Mouse (Mus musculus) right cerebral cortex, postnatal 14 days (tissue): ENCODE data around the gene Arl2bp.

Experiments used
- DNase-seq: peaks from one replicate; pipeline ENCODE4 v3.0.0; 2022

Gene Arl2bp

DNA sequence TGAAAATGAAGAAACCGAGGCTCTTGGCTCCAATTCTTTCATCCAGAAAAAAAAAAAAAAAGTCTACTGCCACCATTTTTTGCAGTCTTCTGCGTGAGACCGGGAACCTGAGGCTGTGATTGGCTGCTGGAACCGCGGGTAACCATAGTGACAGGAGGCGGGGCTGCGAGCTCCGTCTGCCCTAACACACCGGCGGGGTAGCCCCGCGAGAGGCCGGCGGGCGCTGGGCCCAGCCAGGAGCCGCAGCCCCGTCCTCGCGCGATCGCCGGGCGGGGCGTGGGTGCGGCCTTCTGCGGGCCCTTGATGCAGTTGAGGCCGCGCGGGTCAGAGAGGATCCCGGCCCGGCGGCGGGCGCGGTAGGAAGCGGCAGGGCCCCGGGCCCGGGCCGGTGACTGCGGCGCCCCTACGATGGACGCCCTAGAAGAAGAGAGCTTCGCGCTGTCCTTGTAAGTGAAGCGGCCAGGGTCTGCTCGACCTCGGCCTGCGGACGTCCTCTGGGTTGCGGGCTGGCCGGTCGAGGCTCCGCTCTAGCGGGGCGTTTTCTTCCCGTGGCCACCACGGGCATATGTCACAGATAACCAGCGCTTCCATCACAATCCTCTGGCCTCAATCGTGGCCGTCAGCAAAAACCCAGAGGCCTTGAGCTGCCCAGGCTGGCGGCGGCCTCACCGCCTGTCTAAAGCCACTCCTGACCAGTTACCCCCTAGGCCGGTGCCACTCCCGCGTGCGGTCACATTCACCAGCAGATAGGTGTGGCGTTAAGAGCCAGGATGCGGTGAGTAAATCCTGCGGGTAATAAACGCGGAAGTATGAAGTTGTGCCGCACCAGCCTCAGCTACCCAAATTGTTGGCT lies at the start of gene Arl2bp:
TSS of gene Arl2bp (plus strand) at position 145 of the 853 bp plus-strand sequence.
- DNase-seq: peak; percentile 94

DNA sequence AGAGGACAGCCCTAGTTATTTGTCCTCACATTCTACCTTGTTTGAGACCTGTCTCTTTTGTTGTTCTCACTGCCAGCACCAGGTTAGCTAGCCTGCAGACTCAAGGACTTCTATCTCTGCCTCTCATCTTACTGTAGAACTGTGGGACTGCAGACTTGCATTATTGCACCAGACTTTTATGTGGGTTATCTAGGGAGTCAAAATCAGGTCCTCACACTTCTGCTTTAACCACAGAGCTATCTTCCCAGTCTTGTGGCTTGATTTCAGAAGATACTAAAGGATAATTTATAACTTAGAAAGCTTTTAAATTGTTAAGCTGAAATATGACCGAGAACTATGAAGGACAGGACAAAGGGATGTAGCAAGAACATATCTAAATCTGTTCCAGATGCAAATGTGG lies 41.5 kb upstream of the Arl2bp start:
- DNase-seq: no peak

DNA sequence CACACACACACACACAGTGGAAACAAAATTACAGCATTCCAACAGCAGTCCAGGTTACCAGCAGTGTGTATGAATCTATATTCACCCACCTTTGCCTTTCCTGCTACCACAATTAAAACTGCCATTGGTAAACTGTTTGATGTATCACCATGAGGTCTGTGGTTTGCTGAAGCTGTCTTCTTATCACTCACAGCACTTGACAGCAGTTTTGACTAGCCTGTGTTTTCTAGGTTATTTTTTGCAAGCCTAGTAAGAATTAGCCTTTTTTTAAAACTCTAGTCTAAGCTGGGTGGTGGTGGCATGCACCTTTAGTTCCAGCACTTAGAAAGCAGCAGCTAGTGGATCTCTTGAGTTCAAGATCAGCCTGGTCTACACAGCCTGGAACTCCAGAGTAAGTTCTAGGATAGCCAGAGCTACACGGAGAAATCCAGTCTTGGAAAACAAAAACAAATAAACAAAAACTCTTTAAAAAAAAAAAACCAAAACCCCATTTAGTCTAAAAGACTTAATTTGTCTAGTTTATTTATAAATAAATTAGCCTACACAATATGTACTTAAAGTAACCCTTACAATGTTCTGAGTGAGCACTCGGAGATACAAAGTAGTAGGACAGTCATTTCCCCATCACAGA lies 32.7 kb upstream of the Arl2bp start:
- DNase-seq: no peak

DNA sequence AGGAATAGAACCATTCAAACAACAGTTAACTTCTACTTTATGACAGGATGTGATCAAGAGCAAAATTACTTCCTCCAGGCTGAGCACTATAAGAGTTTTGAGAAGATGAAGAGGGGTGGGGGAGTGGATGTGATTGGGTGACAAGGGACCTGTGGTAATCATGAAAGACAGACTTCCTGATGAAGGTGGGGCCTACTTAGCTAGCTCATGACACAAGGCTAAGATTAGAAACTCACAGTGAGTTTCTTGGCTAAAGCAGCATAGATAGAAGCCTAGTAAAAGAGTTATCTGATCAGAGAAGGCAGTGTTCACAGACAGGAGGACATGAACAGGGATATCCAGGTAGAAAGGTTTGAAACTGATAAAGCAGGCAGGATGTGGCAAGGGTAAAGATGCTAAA lies 32.2 kb upstream of the Arl2bp start:
- no peak for DNase-seq

DNA sequence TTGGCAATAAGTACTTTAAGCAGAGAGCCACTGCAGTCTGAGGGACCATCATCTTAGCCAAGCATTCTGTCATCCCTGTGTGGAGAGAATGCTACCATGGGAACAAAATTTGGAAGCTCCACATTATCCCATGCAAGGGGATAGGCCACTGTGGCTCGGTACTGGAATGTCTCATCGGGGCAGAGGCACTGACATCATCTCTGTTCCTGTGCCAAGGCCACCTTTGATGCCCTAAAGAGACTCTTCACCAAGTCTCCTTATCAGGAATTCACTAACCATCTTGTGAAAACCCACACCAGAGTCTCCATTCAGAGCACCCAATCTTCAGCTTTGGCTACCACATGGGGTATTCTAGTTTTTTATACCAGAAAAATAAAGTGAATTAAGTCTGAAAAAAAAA lies 25.2 kb upstream of the Arl2bp start:
- DNase-seq: no peak

DNA sequence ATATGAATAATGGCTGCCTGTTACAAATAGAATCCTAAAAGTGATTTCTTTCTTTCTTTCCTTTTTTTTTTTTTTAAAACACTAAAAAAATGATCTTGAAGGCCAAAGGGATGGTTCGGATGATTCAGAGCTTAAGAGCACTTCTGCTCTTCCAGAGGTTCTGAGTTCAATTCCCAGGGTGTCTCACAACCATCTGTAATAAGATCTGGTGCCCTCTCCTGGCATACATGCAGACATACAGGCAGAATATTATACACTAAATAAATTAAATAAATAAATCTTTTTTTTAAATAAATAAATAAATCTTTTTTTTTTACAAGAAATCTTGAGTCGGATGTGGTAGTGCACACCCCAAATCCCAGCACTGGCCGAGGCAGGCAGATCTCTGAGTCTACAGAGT lies 24.5 kb upstream of the Arl2bp start:
- DNase-seq: no peak

DNA sequence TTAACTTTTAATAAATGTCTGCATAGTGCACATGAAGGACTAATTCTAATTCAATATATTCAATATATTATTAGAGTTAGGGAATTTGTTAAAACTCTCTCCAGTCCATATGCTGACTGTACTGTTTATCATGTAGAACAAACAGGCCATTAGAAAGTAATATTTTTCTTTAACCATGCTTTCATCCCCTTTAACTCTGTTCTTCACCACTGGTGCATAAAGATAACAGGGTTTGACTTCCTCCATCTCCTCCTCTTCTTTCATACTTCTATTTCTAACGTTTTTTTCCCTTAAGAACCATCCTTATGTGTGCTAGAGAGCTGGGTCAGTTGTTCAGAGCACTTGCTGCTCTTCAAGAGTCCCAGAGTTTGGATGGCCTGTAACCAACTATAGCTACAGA lies 21.2 kb upstream of the Arl2bp start:
- no peak for DNase-seq

DNA sequence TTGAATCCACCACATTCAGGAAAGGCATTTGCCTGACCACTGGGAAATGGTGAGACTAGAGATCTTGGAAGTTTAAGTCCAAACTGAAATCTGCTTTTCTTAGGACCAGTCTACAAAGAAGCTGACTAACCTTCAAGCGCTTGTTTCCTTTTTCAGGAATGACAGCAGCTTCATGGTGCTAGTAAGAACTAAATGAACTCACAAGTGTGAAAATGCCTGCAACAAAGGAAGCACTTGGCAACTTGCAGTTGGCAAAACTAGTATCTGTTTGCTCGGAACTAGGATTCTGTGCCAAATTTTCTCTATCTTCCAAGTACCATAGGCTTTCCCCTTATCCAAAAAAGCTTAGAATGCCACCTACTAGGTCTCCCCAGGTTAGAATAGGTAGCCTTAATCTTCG lies 20.2 kb upstream of the Arl2bp start:
- no peak for DNase-seq

DNA sequence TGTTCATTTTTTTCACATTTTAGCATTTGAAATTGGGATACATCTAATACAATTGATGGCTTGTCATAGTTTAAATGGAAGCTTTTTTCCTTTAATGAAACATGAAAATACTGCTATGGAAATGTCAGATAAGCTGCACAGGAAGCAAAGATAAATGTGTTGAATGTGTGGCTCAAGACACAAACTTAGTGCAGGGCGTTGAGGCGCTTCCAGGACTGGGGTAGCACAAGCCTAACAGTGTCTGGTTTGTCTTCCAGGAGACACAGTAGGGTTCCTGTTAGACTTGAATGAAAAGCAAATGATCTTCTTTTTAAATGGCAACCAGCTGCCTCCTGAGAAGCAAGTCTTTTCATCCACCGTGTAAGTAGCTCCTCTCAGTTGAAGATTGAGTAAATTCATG lies 16.9 kb upstream of the Arl2bp start:
- DNase-seq: no peak

DNA sequence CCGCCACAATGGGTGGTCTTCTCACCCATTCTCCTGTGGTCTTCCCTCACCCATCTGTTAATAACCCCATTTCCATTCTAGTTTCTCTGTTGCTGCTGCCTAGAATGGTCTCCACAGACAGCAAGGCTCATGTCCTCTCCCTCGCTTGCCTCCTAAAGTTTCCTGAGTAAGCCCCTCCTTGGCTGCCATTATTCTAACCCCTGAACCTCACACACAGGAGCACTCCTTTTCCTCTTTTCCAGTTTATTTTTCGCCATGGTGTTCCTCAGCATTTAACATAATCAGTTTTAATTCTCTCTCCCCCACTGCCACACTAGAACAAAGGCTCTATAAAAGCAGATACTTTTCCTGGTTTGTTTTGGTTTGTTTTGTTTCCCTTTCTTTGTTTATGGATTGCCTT lies 13.4 kb upstream of the Arl2bp start:
- DNase-seq: no peak

DNA sequence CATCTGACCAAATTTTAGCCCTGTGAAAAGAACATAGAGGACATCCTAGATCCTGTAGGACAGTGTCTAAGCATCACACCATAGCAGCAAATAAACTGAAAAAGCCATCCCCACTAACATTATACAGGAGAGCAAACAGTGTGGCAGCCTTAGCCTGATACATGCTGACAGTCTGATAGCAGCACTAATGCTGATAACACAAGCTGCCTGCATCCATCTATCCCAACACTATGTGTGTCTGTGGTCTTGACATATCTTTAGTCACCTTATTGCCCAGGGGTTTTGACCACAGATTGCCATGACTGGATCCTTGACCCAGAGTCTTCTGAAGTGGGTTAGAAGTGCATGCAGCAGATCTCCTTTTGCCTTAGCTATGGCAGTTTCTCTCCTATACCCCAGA lies 11.4 kb upstream of the Arl2bp start:
- DNase-seq: no peak

DNA sequence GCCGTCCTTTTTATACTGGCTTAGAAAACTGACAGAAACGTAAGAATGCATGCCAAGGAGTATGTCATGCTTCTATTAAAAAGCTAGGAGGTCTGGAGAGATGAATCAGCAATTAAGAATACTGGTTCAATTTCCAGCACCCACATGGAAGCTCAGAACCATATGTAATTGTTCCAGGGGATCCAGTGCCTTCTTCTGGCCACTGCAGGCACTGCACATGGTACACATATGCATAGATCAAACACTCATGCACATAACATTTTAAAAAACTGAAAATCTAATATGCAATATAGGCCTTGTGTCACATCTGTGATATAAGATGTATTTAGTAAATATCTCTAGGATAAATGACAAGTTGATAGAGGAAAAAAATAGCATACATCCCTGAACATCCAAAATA lies 8.4 kb upstream of the Arl2bp start:
- DNase-seq: no peak

DNA sequence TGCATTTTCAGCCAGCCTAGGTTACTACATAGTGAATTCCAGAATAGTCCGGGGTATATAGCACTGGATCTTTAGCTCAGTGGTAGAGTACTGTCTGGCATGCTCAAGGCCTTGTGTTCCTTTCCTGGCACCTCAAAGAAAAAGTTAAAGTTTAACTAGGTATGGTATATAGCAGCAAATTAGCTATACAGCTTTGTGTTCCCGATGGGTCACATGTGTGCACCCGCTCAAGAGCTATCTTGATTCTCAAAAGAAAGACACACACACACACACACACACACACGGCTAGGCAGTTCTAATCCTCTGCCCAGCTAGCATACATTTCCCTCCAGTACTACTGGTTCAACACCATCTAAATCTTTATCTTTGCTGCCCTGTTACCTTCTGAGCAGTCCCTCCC lies 6.0 kb upstream of the Arl2bp start:
- DNase-seq: no peak

DNA sequence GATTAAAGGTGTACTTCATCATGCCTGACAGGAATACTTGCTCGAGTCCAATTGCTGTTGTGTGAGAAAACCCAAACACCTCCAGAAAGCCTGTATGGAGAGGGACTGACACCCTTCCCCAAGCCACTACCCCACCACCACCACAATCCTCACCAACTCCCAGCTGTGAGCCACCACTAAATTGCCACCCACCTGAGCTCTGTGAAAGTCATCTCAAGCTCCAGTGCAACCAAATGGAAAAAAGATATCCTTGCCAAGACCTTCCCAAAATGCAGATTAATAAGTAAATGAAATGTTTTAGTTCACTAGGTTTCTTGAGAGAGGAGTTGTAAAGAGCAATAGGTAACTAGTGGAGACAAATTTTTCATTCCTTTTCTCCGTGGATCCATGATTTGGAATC lies 1.7 kb upstream of the Arl2bp start:
- no peak for DNase-seq

DNA sequence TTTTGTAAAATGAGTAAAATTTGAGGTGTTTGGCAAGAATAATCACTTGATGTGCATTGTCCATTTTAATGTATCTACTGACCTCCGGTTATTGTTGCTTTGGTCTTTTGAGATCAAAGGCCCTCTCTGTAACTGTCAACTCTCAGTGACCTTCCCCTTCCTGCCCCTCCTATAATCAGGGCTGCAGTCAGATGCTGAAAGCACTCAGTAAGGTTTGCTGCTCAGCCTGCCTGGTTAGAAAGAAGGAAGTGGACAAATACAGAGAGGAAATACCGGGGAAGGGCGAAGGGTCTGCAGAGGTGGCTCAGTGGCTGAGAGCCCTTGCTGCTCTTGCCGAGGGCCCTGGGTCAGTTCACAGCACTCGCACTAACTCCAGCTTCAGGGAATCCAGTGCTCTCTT lies 8.0 kb downstream of the Arl2bp start:
- DNase-seq: no peak

DNA sequence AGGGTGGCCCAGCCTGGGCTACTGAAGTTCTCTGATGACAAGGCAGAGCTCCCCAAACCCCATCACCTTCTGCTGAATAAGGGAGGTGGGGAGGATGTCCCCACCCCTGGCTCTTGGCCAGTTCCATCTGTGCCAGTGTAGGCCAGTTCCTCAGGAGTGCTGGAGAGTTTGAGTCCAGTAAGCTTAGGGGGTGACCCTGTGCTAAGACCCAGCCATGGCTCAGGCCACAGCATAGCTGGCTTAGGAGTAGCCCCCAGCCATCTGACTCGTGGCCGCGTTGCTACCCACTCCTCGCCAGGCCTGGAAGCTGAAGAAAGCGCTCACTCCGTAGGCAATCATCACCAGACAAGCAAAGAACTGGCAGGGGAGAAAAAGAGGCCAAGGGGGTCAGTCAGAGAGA lies 9.5 kb downstream of the Arl2bp start:
- no peak for DNase-seq

DNA sequence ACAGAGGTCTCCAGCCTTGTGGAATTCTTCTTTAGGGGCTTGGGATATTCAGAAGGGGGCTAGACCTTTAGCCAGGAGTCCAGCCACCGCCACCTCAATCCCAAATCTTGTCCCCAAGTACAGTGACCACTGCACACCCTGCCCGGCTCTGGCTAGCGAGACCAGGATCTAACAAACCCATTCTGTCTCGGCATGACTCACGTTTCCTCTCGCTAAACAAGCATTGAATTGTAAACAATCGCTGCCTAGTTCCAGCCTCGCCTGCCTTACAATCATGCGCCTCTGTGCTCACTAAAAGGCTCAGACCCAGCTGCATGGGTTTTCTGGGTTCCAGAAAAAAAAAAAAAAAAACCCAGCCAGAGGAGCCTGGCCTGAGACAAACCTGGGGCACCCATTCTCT lies 12.2 kb downstream of the Arl2bp start:
- no peak for DNase-seq

DNA sequence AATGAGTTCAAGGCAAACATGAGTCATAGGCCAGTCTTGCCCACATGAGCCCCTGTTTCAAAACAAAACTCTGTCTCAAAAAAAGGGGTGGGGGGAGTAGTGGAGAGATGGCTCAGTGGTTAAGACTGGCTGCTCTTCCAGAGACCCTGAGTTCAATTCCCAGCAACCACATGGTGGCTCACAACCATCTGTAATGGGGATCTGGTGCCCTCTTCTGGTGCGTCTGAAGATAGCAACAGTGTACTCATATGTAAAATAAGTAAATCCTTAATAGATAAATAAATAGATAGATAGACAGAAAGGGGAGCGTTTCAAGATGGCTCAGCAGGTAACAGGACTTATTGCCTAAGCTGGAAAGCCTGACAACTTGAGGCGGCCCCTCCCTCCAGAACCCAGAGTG lies 14.0 kb downstream of the Arl2bp start:
- DNase-seq: no peak

DNA sequence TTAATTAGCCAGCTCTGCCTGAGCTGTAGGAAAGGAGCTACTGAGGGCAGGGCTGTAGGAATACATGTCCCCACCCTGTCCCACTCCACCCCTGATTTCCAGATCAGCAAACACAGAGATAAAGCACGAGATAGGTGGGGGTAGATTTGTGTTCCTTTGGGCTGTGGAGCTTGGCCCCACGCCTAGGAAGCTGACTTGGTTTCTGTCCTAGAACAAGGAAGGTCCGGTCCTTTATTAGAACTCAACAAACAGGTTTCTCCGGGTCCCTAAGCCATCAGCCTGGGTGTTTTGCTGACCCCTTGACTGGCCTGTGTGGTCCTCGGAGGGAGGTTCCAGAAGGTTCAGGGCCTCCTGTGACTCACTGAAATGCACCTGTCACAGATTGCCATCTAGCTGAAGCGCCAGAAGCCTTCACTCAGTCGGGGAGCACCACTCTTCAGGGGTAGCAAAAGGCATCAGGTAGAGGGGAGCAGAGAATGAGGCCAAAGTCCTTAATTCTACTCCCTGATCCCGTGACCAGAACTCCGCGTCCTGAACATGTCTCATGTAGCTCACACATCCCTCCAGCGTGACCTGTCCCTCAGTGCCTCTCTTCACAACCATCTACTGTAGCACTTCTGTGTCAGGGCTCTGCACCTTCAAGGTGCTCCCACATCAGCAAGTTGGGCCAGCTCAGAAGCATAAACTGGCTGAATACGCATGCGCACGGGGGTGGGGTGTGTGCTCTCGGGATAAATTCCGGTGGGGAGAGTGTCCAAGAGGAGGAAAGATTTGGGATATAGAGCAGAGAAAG lies 16.5 kb downstream of the Arl2bp start:
- DNase-seq: no peak

DNA sequence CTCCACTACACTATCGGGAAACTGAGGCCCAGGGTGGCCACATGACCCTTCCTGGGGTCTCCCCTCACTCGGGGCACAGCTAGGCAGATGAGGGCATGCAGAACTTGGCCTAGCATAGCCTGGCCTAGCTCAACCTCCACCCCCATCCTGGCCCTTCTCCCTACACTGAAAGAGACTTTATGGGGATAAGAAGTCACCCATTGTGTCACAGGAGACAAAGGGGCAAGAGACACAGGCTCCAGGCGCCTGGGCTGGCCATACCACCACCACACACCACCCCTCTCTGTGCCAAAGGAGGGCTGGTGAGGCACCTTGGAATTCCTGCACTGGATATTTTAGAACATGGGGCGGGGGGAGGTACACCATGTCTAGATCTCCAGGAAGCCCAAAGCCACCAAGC lies 17.9 kb downstream of the Arl2bp start:
- no peak for DNase-seq

DNA sequence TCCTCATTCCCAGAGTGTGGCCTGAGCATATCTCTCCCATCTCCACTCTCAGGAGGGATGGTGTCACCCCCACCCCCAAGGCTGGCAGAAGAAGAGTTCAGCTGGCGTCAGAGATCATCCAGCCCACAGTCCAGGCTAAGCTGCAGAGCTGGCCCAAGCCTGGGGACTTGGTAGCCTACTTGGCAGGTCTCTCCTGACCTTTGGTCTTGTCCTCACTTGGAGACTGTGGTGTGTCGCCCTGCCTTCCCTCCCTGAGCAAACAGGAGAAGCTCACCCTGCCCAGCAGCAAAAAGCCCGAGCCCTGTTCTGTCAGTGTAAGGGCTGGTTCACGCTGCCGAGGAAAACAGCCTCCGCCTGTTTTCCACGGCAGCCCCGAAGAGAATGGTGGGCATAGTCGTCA lies 19.6 kb downstream of the Arl2bp start:
- DNase-seq: no peak

DNA sequence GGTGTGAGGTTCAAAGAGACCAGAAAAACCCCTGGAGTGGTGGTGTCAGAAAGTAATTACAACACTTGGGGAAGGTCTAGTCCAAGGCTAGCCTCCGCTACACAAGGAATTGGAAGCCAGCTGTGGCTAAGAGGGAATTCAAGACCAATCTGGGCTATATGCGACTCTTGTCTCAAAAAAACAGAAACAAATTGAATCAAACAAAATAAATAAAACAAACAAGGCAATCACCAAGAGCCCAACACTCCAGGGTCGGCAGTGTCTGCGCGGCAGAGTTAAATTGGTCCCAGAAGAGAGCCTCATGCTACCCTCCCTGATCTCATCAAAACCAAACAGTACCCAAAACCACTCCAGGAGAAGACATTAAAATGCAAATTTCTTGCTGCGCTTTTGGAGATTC lies 28.3 kb downstream of the Arl2bp start:
- no peak for DNase-seq

DNA sequence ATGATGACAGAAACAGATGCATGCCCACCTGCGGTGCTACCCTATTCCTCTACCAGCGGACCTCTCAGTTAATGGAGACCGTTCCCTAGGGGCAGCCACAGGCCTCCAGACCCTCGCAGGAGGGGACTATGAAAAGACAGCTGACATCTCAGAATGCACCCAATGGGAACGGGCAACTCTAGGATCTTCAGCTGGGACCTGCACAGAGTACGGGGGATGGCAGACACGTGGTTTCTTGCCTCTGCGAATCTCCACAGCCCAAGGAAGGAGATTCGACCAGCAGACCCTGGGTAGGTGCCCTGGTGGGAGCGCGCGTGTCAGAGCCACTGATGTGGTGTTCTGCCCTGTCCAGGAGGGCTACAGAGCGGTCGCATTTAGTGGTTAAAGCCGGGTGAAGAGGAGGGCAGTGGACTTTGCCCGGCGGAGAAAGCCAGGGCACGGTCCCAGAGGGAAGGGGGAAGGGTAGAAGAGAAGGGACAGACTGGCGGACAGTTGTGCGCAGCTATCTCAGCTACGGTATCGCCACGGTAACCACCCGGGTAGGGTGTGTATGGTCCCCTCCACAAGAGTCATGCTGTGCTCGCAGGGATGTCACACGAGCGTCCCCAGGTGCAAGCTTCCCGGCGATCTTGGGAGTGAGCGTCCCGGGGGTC lies 29.1 kb downstream of the Arl2bp start:
- DNase-seq: no peak

DNA sequence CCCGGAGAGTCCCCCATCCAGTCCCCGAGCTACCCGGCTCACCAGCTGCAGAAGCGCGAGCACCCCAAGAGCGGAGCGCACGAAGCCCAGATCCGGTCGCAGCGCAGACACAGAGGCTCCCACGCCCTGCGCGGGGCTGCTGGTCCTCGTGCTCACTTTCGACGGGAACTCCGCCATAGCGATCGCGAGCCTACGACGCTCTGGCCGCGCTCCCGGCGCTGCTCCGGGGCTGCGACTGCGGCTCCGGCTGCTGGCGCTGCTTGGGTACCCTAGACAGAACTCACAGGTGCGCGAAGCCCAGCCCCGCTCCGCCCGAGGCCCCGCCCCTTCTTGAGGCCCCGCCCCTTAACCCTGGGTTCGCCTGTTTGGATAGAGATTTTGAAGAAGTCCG lies 29.6 kb downstream of the Arl2bp start, which contains the start of gene Pllp:
TSS of gene Pllp (minus strand) at position 285 of the 391 bp plus-strand sequence.
- peak; percentile 59 for DNase-seq
